Mouse (Mus musculus) cerebellum, adult 18-20 months (tissue): Measurements from ENCODE around the gene Zmynd12.

Source experiments
- DNase-seq, 2 experiments: peaks; one replicate each; pipeline ENCODE4 v3.0.0; 2021

Gene Zmynd12

GRCm38 (mm10) chr4:119422294-119422964 is at the start of gene Zmynd12, which contains the start of gene Ppcs:
Gene Zmynd12 (plus strand): TSS chr4:119422814.
Gene Ppcs (minus strand): TSS chr4:119422420.
- peak; percentile 89 to 96 for DNase-seq

- DNase-seq = no peak
These were observed 41.0 kb upstream of the Zmynd12 start for GRCm38 (mm10) chr4:119381471-119382190.

GRCm38 (mm10) chr4:119389184-119389583 is 33.4 kb upstream of the Zmynd12 start:
- DNase-seq = no peak

GRCm38 (mm10) chr4:119390369-119390768 is 32.2 kb upstream of the Zmynd12 start:
- no peak for DNase-seq

- DNase-seq = peak; percentile 61 to 62
These were observed 23.9 kb upstream of the Zmynd12 start for GRCm38 (mm10) chr4:119398751-119399150.

- DNase-seq = no peak
These were observed 21.7 kb upstream of the Zmynd12 start for GRCm38 (mm10) chr4:119400896-119401295.

- no peak for DNase-seq
These were observed 19.2 kb upstream of the Zmynd12 start for GRCm38 (mm10) chr4:119403431-119403830.

- no peak for DNase-seq
These were observed 10.6 kb upstream of the Zmynd12 start for GRCm38 (mm10) chr4:119411877-119412650.

GRCm38 (mm10) chr4:119412791-119413190 is 9.8 kb upstream of the Zmynd12 start:
- no peak for DNase-seq

- DNase-seq = peak; percentile 91
These were observed 7.4 kb upstream of the Zmynd12 start, which contains the start of gene Ccdc30 for GRCm38 (mm10) chr4:119415072-119415753. Gene Ccdc30 (minus strand): TSS chr4:119415521.

- no peak for DNase-seq
These were observed 5.3 kb upstream of the Zmynd12 start for GRCm38 (mm10) chr4:119417270-119417669.

- DNase-seq = no peak
These were observed 4.7 kb upstream of the Zmynd12 start for GRCm38 (mm10) chr4:119417894-119418293.

GRCm38 (mm10) chr4:119421191-119421590 is 1.4 kb upstream of the Zmynd12 start:
- peak in 1 of 2 experiments; percentile 22 for DNase-seq

GRCm38 (mm10) chr4:119421921-119422293 is 707 bp upstream of the Zmynd12 start:
- peak in 1 of 2 experiments; percentile 39 for DNase-seq

GRCm38 (mm10) chr4:119425077-119425476 is 2.5 kb downstream of the Zmynd12 start:
- no peak for DNase-seq

- DNase-seq = no peak
These were observed 3.0 kb downstream of the Zmynd12 start for GRCm38 (mm10) chr4:119425601-119426000.

GRCm38 (mm10) chr4:119427680-119428079 is 5.1 kb downstream of the Zmynd12 start:
- DNase-seq = peak in 1 of 2 experiments; percentile 13

GRCm38 (mm10) chr4:119430678-119431077 is 8.1 kb downstream of the Zmynd12 start:
- DNase-seq = peak; percentile 85 to 89

GRCm38 (mm10) chr4:119437936-119438335 is 15.3 kb downstream of the Zmynd12 start:
- DNase-seq = no peak

- DNase-seq = no peak
These were observed 19.2 kb downstream of the Zmynd12 start for GRCm38 (mm10) chr4:119441836-119442235.

GRCm38 (mm10) chr4:119442539-119442938 is 19.9 kb downstream of the Zmynd12 start:
- DNase-seq = no peak

- no peak for DNase-seq
These were observed 24.6 kb downstream of the Zmynd12 start for GRCm38 (mm10) chr4:119447261-119447660.

- no peak for DNase-seq
These were observed 25.2 kb downstream of the Zmynd12 start for GRCm38 (mm10) chr4:119447786-119448185.
